Mouse (Mus musculus): ENCODE results near the gene Ap3b1. TPM values are rescaled to one million over a fixed set of nuclear protein-coding genes. Genes with fewer than 3 reads are reported as not detected.
A peak's percentile ranks its signal among the peaks of the same experiment; 100 is the strongest.

Gene Ap3b1
- polyA plus RNA-seq, 2 experiments from 2014 or later, result 32.9 to 45.2 TPM

GRCm38 (mm10) chr13:94375526-94376390, 17.0 kb downstream of the Ap3b1 start:
- no peak for ATAC-seq

GRCm38 (mm10) chr13:94379006-94379405, 20.2 kb downstream of the Ap3b1 start:
- no peak for ATAC-seq

- ATAC-seq, result no peak
Observed at GRCm38 (mm10) chr13:94381427-94381826, 22.7 kb downstream of the Ap3b1 start.

GRCm38 (mm10) chr13:94381829-94382675, 23.3 kb downstream of the Ap3b1 start:
- peak; percentile 36 for ATAC-seq

GRCm38 (mm10) chr13:94384931-94385570, 26.3 kb downstream of the Ap3b1 start:
- no peak for ATAC-seq

- ATAC-seq, result no peak
Observed at GRCm38 (mm10) chr13:94388566-94388965, 29.8 kb downstream of the Ap3b1 start.

- no peak for ATAC-seq
Observed at GRCm38 (mm10) chr13:94389541-94389940, 30.8 kb downstream of the Ap3b1 start.

- ATAC-seq, result no peak
Observed at GRCm38 (mm10) chr13:94392282-94392681, 33.5 kb downstream of the Ap3b1 start.

- ATAC-seq, result no peak
Observed at GRCm38 (mm10) chr13:94394486-94394885, 35.7 kb downstream of the Ap3b1 start.

- ATAC-seq, result no peak
Observed at GRCm38 (mm10) chr13:94395763-94396162, 37.0 kb downstream of the Ap3b1 start.

GRCm38 (mm10) chr13:94396392-94396920, 37.7 kb downstream of the Ap3b1 start:
- no peak for ATAC-seq

GRCm38 (mm10) chr13:94398568-94399374, 40.0 kb downstream of the Ap3b1 start:
- ATAC-seq, result no peak

GRCm38 (mm10) chr13:94400465-94400864, 41.7 kb downstream of the Ap3b1 start:
- peak; percentile 82 for ATAC-seq

GRCm38 (mm10) chr13:94423600-94423999, 64.8 kb downstream of the Ap3b1 start:
- no peak for ATAC-seq

- ATAC-seq, result no peak
Observed at GRCm38 (mm10) chr13:94429567-94429966, 70.8 kb downstream of the Ap3b1 start.

- no peak for ATAC-seq
Observed at GRCm38 (mm10) chr13:94439386-94439785, 80.6 kb downstream of the Ap3b1 start.

- no peak for ATAC-seq
Observed at GRCm38 (mm10) chr13:94441199-94441598, 82.4 kb downstream of the Ap3b1 start.

- no peak for ATAC-seq
Observed at GRCm38 (mm10) chr13:94443411-94443810, 84.7 kb downstream of the Ap3b1 start.

- no peak for ATAC-seq
Observed at GRCm38 (mm10) chr13:94445103-94445502, 86.3 kb downstream of the Ap3b1 start.

GRCm38 (mm10) chr13:94447003-94447402, 88.2 kb downstream of the Ap3b1 start:
- no peak for ATAC-seq

- no peak for ATAC-seq
Observed at GRCm38 (mm10) chr13:94449593-94449992, 90.8 kb downstream of the Ap3b1 start.

- no peak for ATAC-seq
Observed at GRCm38 (mm10) chr13:94451229-94451628, 92.5 kb downstream of the Ap3b1 start.
